Mouse (Mus musculus) left cerebral cortex, adult 9 months (tissue): ENCODE results near the gene Pdzk1ip1.

Experiments used
- DNase-seq, 2 experiments: peaks; one replicate each; pipeline ENCODE4 v3.0.0; 2022; ENCODE audit warnings: low spot score in 2 of 2

Pdzk1ip1 gene

GRCm38 (mm10) chr4:115121608-115122007 is 33.1 kb downstream of the Pdzk1ip1 start:
- no peak for DNase-seq

GRCm38 (mm10) chr4:115123507-115123906 is 35.0 kb downstream of the Pdzk1ip1 start:
- DNase-seq = no peak

- DNase-seq = no peak
These were observed 36.2 kb downstream of the Pdzk1ip1 start for GRCm38 (mm10) chr4:115124713-115125112.

GRCm38 (mm10) chr4:115133085-115133484 is 44.6 kb downstream of the Pdzk1ip1 start:
- peak in 1 of 2 experiments; percentile 19 for DNase-seq

- DNase-seq = peak; percentile 43 to 75
These were observed 45.2 kb downstream of the Pdzk1ip1 start, which contains the start of gene Cyp4x1 for GRCm38 (mm10) chr4:115133621-115134295. Gene Cyp4x1, minus strand, starts transcription at chr4:115134281.

GRCm38 (mm10) chr4:115134296-115134630 is 45.8 kb downstream of the Pdzk1ip1 start:
- no peak for DNase-seq
